Mouse (Mus musculus): ENCODE data around the gene Klk1b5. TPM values are rescaled to one million over a fixed set of nuclear protein-coding genes. Genes with fewer than 3 reads are reported as not detected.

Gene Klk1b5
- polyA plus RNA-seq, 1 experiment from 2014 or later, result not detected

DNA sequence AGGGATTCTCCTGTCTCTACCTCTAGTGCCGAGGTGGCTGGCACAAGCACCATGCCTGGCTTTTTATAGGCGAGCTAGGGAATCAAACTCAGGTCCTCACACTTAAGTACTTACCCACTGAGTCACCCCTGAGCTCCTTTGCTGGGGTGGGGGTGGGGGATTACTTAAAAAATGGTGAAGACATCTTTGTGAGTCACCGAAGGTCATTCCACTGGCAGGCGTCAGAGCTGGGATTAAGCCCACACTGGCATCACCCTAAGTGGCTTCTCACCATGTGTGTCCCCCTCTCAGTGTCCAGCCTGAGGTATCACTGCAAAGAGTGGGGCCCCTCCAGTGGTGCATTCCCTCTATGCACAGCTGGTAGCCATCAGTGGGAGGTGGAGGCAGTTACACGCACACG is 44.7 kb downstream of the Klk1b5 start:
- 77% methylated on average over 6 of the region's 6 CpGs for WGBS
- Histone ChIP-seq H3K27ac (replicated peaks) (no peak overlapping the region), H3K9me3 (no peaks in the 10 kb centered on the region)

DNA sequence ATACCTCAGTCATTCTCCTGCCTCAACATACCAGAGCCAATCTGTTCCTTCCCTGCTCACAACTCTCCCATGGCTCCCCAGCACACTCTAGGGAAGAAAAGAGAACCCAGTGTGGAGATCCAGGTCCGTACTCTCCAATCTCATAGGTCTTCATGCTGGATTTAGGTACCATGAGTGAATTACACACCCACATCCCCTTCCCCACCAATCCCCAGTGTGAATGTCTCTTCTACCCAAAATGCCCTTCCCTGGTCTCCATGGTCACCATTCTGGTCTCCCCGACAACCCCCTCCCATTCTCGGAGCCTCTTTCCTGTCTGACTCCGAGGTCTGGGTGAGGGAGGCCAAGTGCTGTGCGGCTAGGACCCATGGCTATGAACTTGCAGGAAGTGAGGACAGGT is 45.4 kb downstream of the Klk1b5 start, which contains the start of gene Gm15517:
Gene Gm15517, plus strand, starts transcription at position 301 of the 400 bp plus-strand sequence.
- no peak within 1 kb of the TSS for H3K9ac ChIP-seq (replicated peaks)
- WGBS, result 54% methylated on average over 5 of the region's 5 CpGs
- H3K4me2 ChIP-seq (replicated peaks), result no peak within 1 kb of the TSS
- peaks cover 6% of the 10 kb centered on the region; the same call in 1 of the 2 replicates for H3K4me1 ChIP-seq
- no peak within 1 kb of the TSS for H3K4me3 ChIP-seq
- no peak for ATAC-seq (replicated peaks)
- no peaks in the 10 kb centered on the region for H3K36me3 ChIP-seq
- H3K9me3 ChIP-seq, result no peaks in the 10 kb centered on the region
- H3K27ac ChIP-seq (replicated peaks), result no peak within 1 kb of the TSS
- no peaks in the 10 kb centered on the region for H3K27me3 ChIP-seq

More for the DNA sequence above, 44.7 kb downstream of the Klk1b5 start:
- no peak for ATAC-seq (replicated peaks)
- no peak overlapping the region for H3K9ac ChIP-seq (replicated peaks)
- H3K27me3 ChIP-seq, result no peaks in the 10 kb centered on the region
- H3K36me3 ChIP-seq, result 0 out of 2 replicates have a peak, but pooled peaks cover 2% of the 10 kb centered on the region
- H3K4me2 ChIP-seq (replicated peaks), result no peak overlapping the region
- no peak overlapping the region for H3K4me3 ChIP-seq
- H3K4me1 ChIP-seq, result peaks cover 6% of the 10 kb centered on the region; the same call in 1 of the 2 replicates

DNA sequence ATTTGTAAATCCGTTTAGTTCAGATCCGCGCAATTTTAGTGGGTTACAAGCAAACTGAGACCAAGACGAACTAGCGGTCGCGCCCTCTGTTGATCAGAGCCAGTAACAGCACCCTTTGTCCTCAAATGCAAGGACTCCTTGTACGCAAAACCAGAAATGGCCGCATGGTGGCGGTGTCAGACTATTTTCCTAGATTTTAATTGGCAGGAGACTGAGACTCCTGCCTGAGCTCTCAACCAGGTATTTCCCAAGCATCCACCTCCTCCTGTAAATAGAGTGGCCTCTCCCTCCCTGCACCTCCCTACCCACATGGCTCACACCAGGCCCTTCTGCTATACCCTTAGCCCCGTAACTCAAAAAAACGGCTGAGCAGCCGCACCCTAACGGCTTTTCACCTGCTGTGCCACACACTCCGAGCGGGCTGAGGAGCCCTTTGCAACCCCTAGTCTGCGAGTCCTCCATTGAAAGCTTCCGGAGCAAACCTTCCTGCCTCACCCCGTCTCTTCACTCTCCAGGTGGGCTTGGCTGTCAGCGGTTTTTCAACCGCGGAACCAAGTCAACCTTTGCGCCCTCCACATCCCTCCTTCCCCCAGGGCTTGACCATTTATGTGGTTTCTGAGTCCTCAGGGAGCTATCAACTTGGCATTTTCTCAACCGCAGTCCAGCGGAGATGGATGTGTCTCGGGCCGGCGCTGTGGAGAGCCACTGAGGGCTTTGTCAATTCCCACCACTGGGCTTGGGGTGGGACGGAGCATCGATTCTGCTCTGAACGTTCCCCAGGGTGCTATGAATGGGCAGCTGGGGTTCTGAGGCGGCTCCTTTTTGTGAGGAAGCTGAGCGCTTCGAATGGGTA is 47.3 kb downstream of the Klk1b5 start:
- 1% methylated on average over 34 of the region's 34 CpGs for WGBS
- peak; percentile 88 for ATAC-seq (replicated peaks)
- peak overlapping the region; percentile 46 for H3K9ac ChIP-seq (replicated peaks)
- no peaks in the 10 kb centered on the region for H3K27me3 ChIP-seq
- peaks cover 6% of the 10 kb centered on the region; the same call in 1 of the 2 replicates for H3K4me1 ChIP-seq
- no peak overlapping the region for H3K27ac ChIP-seq (replicated peaks)
- no peaks in the 10 kb centered on the region for H3K9me3 ChIP-seq
- H3K4me2 ChIP-seq (replicated peaks), result peak overlapping the region; percentile 57
- H3K36me3 ChIP-seq, result no peaks in the 10 kb centered on the region
- peak overlapping the region; percentile 33 for H3K4me3 ChIP-seq

- no peak overlapping the region for H3K9ac ChIP-seq (replicated peaks)
- H3K9me3 ChIP-seq, result no peaks in the 10 kb centered on the region
- no peak for ATAC-seq (replicated peaks)
- no peaks in the 10 kb centered on the region; the same call in 1 of the 2 replicates for H3K27me3 ChIP-seq
- H3K4me3 ChIP-seq, result no peak overlapping the region
- 87% methylated on average over 11 of the region's 11 CpGs for WGBS
- no peak overlapping the region for H3K4me2 ChIP-seq (replicated peaks)
- peaks cover 3% of the 10 kb centered on the region; the same call in 1 of the 2 replicates for H3K4me1 ChIP-seq
- H3K27ac ChIP-seq (replicated peaks), result no peak overlapping the region
- no peaks in the 10 kb centered on the region for H3K36me3 ChIP-seq
Measured at GRCm38 (mm10) chr7:44268117-44268516, 52.4 kb downstream of the Klk1b5 start.

DNA sequence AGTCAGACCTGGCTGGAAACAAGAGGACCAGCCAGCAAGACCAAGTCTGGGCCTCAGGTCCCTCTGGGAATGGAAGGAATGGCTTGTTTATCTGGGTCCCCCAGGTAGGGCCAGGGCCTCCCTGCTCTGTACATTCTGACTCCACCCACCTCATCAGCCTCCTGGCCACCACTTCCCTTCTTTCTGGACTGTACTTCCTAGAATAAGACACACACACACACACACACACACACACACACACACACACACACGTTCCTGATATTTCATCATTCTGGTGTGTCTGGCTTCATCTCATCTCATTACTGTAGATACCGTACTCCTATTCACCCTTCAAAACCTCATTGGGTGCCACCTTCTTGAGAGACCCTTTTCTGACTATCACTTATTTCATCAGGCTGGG is 53.7 kb downstream of the Klk1b5 start:
- Histone ChIP-seq H3K4me3 (no peak overlapping the region), H3K4me2 (replicated peaks) (no peak overlapping the region), H3K27me3 (peaks cover under 1% of the 10 kb centered on the region; the same call in 1 of the 2 replicates), H3K9ac (replicated peaks) (no peak overlapping the region), H3K27ac (replicated peaks) (no peak overlapping the region), H3K4me1 (no peaks in the 10 kb centered on the region), H3K36me3 (no peaks in the 10 kb centered on the region), H3K9me3 (no peaks in the 10 kb centered on the region)
- WGBS, result 90% methylated on average over 2 of the region's 2 CpGs
- no peak for ATAC-seq (replicated peaks)

Other genes starting within 250 kb of the Klk1b5 start
- gene Klk1b1, start 249.2 kb upstream of the Klk1b5 start, polyA plus RNA-seq (2015; fragmentation: Nextera tagmentation; extraction: Ambion mirVana), result not detected in 2 replicates
- gene Klk1b9, start 239.9 kb upstream of the Klk1b5 start, polyA plus RNA-seq (2015; fragmentation: Nextera tagmentation; extraction: Ambion mirVana), result not detected in 2 replicates
- gene Klk1b11, start 220.1 kb upstream of the Klk1b5 start, polyA plus RNA-seq (2015; fragmentation: Nextera tagmentation; extraction: Ambion mirVana), result not detected in 2 replicates
- not detected in 2 replicates for gene Klk1b26, start 203.8 kb upstream of the Klk1b5 start, polyA plus RNA-seq (2015; fragmentation: Nextera tagmentation; extraction: Ambion mirVana)
- gene Klk1b27, start 163.7 kb upstream of the Klk1b5 start, polyA plus RNA-seq (2015; fragmentation: Nextera tagmentation; extraction: Ambion mirVana), result not detected in 2 replicates
- gene Klk1b21, start 113.6 kb upstream of the Klk1b5 start, polyA plus RNA-seq (2015; fragmentation: Nextera tagmentation; extraction: Ambion mirVana), result not detected in 2 replicates
- not detected in 2 replicates for gene Klk1b22, start 103.3 kb upstream of the Klk1b5 start, polyA plus RNA-seq (2015; fragmentation: Nextera tagmentation; extraction: Ambion mirVana)
- not detected in 2 replicates for gene Klk1b16, start 79.2 kb upstream of the Klk1b5 start, polyA plus RNA-seq (2015; fragmentation: Nextera tagmentation; extraction: Ambion mirVana)
- gene Klk1b24, start 27.7 kb upstream of the Klk1b5 start, polyA plus RNA-seq (2015; fragmentation: Nextera tagmentation; extraction: Ambion mirVana), result not detected in 2 replicates
- not detected in 2 replicates for gene Klk1b3, start 17.8 kb upstream of the Klk1b5 start, polyA plus RNA-seq (2015; fragmentation: Nextera tagmentation; extraction: Ambion mirVana)
- not detected in 2 replicates for gene Klk1b4, start 8.5 kb upstream of the Klk1b5 start, polyA plus RNA-seq (2015; fragmentation: Nextera tagmentation; extraction: Ambion mirVana)
- gene Klk1, start 9.4 kb downstream of the Klk1b5 start, polyA plus RNA-seq (2015; fragmentation: Nextera tagmentation; extraction: Ambion mirVana), result not detected in 2 replicates
- gene Gm36864, start 20.2 kb downstream of the Klk1b5 start, polyA plus RNA-seq (2015; fragmentation: Nextera tagmentation; extraction: Ambion mirVana), result not detected in 2 replicates
- 0.72 and 1.2 TPM in 2 replicates for gene 1700028J19Rik, start 30.8 kb downstream of the Klk1b5 start, polyA plus RNA-seq (2015; fragmentation: Nextera tagmentation; extraction: Ambion mirVana)
- gene 2410002F23Rik, start 30.8 kb downstream of the Klk1b5 start, polyA plus RNA-seq (2015; fragmentation: Nextera tagmentation; extraction: Ambion mirVana), result 219 and 222 TPM in 2 replicates
- not detected in 2 replicates for gene Acp4, start 41.4 kb downstream of the Klk1b5 start, polyA plus RNA-seq (2015; fragmentation: Nextera tagmentation; extraction: Ambion mirVana)
- gene Gm15517, start 45.5 kb downstream of the Klk1b5 start, polyA plus RNA-seq (2015; fragmentation: Nextera tagmentation; extraction: Ambion mirVana), result not detected in 2 replicates
- 3.7 TPM in 2 replicates for gene Clec11a, start 91.0 kb downstream of the Klk1b5 start, polyA plus RNA-seq (2015; fragmentation: Nextera tagmentation; extraction: Ambion mirVana)
- gene Shank1, start 94.3 kb downstream of the Klk1b5 start, polyA plus RNA-seq (2015; fragmentation: Nextera tagmentation; extraction: Ambion mirVana), result 22.0 and 24.2 TPM in 2 replicates
- 24.5 and 26.7 TPM in 2 replicates for gene Syt3, start 168.2 kb downstream of the Klk1b5 start, polyA plus RNA-seq (2015; fragmentation: Nextera tagmentation; extraction: Ambion mirVana)
- gene 1700008O03Rik, start 169.9 kb downstream of the Klk1b5 start, polyA plus RNA-seq (2015; fragmentation: Nextera tagmentation; extraction: Ambion mirVana), result 1.1 and 1.4 TPM in 2 replicates
- gene Lrrc4b, start 213.1 kb downstream of the Klk1b5 start, polyA plus RNA-seq (2015; fragmentation: Nextera tagmentation; extraction: Ambion mirVana), result 15.6 and 15.7 TPM in 2 replicates
- 4.3 and 5.8 TPM in 2 replicates for gene Aspdh, start 249.4 kb downstream of the Klk1b5 start, polyA plus RNA-seq (2015; fragmentation: Nextera tagmentation; extraction: Ambion mirVana)